Mouse (Mus musculus): ENCODE results near the gene Bbs7.

The Bbs7 gene

DNA sequence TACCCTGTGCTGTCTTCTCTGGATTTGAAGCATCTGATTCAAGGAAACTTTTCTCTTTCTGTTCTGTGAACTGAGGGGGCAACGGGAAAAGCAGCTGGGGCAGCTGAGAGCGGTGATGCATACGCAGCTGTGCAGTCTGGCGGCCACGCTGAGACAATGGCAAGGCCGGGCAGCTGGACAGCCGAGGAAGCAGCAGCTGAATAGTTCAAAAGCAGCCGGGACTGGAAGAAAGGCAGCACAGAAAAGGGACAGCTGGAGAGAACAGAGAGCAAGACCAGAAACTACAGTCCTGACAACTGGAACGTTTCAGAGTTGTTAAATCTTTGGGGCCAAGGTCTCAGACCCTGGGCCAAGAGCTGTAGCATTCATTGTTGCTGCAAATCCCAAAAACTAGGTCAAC is 61.9 kb downstream of the Bbs7 start:
- DNase-seq: no peak

DNA sequence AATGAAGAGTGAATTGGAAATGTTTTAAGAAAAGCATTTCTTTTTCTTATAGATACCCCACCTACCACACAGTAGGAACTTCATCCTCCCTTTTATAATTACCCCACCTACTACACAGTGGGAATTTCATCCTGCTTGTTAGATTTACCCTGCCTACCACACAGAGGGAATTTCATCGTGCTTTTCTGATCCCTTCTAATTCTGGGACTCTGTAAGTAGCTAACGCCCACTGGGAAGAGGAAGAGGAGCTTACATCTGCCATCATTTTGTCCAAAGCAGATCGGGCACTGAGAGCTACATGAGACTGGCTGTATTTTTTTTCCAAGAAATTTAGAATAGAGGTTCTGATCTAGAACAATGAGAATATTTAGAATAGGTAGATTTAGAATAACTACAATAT is 68.3 kb downstream of the Bbs7 start:
- no peak for DNase-seq

DNA sequence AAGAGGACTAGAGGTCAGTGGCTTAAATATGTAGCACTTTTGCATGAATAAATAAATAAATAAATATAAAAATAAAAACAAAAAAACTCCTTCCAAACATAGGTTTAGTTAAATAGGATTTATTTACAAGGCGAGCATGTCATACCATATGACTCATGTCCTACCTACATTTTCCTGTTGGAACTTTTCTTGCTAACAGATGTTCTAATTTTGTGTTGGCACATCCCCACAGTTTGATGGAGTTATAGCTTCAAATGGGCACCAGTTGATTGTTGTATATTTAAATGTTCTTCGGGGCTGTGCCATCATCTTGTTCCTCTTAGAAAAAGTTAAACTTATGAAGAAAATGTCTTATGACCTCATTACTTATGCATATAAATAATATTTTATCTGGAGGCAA is 71.9 kb downstream of the Bbs7 start:
- DNase-seq: no peak

DNA sequence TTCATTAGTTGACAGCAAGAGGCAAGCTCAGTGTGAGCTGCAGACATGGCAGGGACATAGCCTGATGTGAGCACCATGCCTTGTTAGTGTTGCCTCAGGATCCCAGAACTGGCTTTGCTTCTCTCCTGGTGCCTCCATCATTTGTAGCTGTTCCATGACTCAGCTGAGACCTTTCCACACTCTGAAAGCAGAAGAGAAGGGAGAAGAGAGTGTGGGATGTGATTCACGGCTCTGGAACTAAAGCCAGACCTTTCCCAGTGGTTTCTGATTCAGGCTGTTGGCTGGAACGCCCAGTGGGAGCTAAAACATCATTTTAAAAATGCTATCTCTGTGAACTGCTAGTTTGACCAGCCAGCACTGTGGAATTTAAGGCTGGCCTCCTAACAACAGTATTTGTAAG is 72.5 kb downstream of the Bbs7 start:
- DNase-seq: no peak

DNA sequence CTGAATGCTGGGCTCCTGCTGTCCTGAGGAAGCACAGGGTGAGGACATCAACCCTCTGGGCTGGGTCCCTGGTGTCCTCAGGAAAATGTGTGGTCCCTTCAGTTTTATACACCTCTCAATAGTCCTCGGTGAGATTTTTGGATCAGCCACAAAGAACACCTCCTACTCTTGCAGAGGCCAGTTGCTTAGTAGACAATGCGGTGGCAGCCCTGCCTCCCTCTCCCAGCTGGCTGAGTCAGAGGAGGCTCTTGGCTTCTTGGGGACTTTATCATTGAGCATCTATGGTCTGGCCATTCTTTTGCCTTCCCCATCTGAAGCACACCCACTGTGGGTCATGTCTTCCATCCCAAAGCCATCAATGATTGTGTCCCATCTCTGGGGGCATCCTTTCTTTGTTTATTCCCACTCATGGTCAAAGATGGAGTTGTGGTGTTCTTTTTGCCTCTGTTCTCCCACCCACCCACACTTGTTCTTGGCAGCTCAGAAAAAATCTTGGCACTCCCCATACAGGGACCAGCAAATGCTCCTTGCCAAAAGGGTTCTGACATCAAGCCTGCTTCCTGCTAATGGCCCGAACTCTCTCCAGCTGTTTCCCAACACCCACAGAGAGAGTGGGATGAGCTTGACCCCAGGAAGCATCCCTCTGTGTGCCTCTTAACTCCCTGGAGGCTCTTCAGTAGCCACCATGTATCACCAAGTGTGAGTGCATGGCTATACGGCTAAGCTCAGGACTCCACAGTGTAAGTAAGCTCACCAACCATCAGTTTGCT is 75.4 kb downstream of the Bbs7 start:
- DNase-seq: no peak

DNA sequence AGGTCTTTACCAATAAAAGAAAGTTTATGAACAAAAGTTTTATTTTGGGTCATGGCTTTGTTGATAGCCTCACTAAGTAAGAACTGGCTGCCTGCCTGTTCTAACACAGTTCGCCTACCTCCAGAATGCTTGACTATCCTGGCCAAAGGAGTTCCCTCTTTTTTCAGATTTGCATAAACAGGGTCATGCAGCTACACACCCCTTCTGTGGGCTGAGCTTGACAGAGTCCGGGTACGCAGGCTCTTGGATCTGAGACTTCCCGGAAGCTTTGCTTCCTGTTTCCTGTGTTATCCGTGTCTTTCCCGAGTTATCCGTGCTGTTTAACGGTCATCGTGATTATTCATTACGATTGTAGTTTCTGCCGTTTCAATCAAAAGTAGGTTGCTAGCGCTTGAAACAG is 77.2 kb downstream of the Bbs7 start:
- no peak for DNase-seq

DNA sequence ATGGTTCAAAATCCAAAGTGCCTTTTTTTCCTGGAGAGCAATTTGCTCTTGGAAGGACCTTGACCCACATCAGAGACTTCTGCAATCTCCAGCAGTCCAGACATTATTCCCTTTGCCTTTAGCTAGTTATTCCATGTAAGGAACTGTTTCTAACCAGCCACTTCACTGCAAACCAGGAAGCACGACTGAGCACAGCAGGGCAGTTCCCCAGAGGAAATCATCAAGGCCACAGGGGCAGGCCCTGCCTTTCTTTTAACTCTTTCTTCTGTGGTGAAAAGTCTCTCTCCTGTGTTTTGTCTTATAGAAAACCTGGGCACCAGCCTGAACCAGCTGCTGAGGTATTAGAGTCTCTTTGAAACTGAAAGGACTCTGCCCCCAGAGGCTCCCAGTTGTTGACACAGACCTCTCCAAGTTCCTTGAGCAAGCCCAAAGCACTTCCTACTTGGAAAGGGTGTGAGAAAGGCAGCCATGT is 80.0 kb downstream of the Bbs7 start:
- DNase-seq: no peak

DNA sequence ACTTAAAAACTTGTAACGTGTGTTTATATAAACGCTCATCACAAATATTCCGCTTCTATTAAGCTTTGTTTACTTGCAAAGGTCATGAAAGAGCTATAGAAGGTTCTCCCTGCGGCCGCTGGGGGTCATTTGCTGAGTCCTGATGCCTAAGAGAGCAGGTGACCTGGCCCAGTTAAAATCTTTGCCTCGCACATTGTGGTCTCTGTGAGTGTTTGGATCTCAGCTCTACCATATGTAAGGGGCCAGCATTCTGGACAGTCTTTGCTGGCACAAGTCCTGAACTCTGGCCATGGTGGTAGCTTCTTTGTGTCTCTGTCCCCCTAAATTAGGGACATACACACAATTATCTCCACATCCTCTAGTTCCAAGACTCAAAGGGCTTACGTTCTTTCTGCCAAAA is 80.5 kb downstream of the Bbs7 start:
- DNase-seq: no peak

DNA sequence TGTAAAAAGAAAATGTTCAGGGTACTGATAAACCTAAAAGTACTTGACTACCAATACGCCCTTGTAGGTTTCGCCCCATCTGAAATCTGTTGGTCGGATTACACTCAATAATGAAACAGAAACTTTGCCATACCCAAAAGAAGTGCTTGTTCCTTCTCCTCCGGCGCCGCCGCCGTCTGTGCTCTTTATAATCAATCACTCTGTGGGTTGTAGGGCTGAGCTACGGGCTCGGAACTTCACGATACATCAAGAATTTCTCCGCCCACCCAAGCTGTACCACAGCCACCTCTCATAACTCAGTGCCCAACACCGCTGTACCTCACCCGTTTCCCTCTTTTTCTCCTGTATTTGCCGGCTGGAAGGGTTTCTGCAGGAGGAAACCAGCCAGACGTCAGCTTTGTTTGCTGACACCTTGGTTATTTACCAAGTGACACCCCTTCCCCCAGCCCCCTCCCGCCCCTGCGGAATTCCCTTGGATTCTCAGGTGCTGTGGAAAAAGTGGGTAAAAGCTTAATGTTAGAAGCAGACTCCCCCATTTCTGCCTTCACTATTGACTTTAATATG is 81.2 kb downstream of the Bbs7 start:
- DNase-seq: no peak

DNA sequence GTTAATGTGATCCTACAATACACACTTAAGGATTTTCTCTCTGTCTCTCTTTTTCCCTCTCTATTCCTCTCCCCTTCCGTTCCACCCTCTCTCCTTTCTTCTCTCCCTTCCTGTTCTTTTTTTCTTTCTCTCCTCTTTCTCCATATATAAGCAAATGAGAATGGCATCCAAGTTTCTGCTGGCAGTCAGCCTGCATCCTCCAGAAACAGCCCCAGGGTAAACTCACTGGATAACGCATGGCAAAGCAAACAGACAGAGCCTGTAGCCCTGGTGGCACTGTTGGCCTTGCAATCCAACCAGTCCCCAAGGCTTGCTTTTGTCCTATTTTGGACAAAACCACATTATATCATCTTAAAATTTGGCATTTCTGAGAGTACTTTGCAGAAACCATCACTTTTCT is 82.0 kb downstream of the Bbs7 start:
- no peak for DNase-seq

DNA sequence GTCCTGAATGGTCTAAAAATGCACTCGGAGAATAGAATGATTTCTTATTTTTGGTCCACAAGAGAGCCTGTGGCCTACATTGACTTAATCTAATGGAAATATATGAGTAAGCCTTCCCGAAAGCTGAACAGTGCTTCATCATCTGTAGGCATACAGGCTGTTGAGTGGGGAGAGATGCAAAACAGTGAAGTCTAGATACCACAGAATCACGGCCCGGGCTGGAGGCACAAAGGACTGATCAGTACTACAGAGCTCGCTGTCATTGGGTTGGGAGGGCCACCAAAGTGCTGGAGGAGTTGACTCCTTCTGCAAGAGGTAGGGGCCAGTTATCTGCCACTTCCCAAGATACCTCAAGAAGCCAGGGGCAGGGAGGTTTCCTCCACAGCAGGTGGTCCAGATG is 82.5 kb downstream of the Bbs7 start:
- no peak for DNase-seq

DNA sequence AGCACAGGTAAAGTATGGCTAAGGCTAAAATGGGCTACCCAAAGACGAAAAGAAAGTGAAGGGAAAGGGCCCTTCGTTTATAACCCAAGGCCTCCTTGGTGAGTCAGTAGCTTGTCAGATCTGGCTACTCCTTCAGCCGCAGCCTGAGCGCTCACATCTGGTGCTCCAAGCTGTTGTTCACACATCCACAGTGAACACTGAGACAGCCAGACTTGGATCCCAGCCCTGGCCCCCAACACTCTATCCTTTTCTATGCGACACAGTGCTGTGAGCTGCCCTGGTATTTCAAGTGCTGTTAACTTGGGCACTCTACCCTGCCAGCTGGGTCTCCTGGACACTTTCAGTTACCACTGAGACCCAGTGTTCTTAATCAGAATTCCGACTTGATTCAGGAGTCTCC is 82.9 kb downstream of the Bbs7 start:
- no peak for DNase-seq

DNA sequence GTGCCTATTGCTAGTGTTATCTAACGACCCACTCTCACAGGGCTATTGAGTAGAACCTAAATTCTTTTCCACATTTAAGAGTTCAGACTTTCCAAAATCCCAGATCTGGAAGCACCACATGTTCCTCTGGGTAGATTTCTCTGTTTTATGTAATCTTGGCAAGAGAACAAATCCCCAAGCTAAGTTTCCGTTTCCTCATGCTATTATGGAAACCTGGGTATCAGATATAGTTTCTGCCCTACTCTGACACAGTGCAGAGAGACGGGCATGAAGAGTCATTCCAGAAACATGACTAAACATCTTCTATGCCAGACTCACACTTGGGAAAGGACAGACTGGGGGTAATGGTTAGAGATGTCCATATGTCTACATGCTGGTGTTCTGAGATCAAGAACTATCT is 88.8 kb downstream of the Bbs7 start:
- no peak for DNase-seq
